Mouse (Mus musculus) G1E (cell line): ENCODE results near the gene H2-Eb2. TPM values are rescaled to one million over a fixed set of nuclear protein-coding genes. Genes with fewer than 3 reads are reported as not detected.

Experiments
- ATAC-seq: 2 replicates; pipeline ENCODE4 v1.8.0; 2016; ENCODE audit warnings: mild to moderate bottlenecking; ENCODE audit not compliant: insufficient number of reproducible peaks, poor library complexity, low FRiP score, severe bottlenecking; ENCODE audit errors: extremely low read depth
- DNase-seq: peaks from one replicate; pipeline ENCODE4 v3.0.0; 2012; ENCODE audit warnings: low spot score
- H3K27me3 ChIP-seq: 2 replicates; pipeline ENCODE4 v1.6.1; 2012; ENCODE audit warnings: mild to moderate bottlenecking, low read length, inconsistent platforms; ENCODE audit not compliant: insufficient read depth
- H3K36me3 ChIP-seq: replicated peaks from 2 replicates; pipeline ENCODE3; 2012; ENCODE audit warnings: mild to moderate bottlenecking, inconsistent platforms
- H3K4me1 ChIP-seq: 2 replicates; pipeline ENCODE4 v1.6.1; 2012; ENCODE audit warnings: low read depth, low read length, inconsistent platforms, mixed read lengths; ENCODE audit not compliant: insufficient read depth
- H3K4me3 ChIP-seq: 2 replicates; pipeline ENCODE4 v1.5.1; 2012; ENCODE audit warnings: low read depth, mild to moderate bottlenecking, inconsistent platforms, low read length, moderate library complexity, mixed read lengths
- H3K9me3 ChIP-seq: replicated peaks from 2 replicates; pipeline ENCODE4 v1.6.1; 2012; ENCODE audit warnings: inconsistent platforms
- CTCF ChIP-seq: IDR thresholded peaks from 2 replicates; pipeline ENCODE4 v1.5.1; 2012; ENCODE audit warnings: low read depth, low read length, inconsistent platforms, mixed read lengths
- GATA1 ChIP-seq: IDR thresholded peaks from 2 replicates; pipeline ENCODE4 v1.6.1; 2012; ENCODE audit warnings: borderline replicate concordance, low read length, inconsistent platforms, mixed read lengths
- GATA2 ChIP-seq: IDR thresholded peaks from 2 replicates; pipeline ENCODE4 v1.6.1; 2012; ENCODE audit warnings: low read depth, low read length, inconsistent platforms, borderline replicate concordance
- POLR2AphosphoS5 ChIP-seq: IDR thresholded peaks from 2 replicates; pipeline ENCODE4 v1.6.1; 2012; ENCODE audit warnings: low read depth, low read length, inconsistent platforms; ENCODE audit not compliant: insufficient replicate concordance
- TAL1 ChIP-seq: conservative IDR thresholded peaks from 2 replicates; pipeline ENCODE4 v1.6.1; 2012; ENCODE audit warnings: low read depth, low read length, inconsistent platforms, mixed read lengths
- polyA plus RNA-seq: library from polyadenylated mRNA; stranded (reverse); fragments of >175 nt; gene quantifications from 2 replicates; pipeline ENCODE4 v1.2.3, GENCODE M21; 2012
- total RNA-seq, 2 experiments: library from RNA; stranded (forward) in 1 of 2; stranded (reverse) in 1 of 2; fragments of 200-1000 nt in 1 of 2; fragments of >200 nt in 1 of 2; fragmentation: Nextera tagmentation in 1 of 2; gene quantifications; 2 replicates each; pipeline ENCODE4 v1.2.3; 2014 to 2017

Gene H2-Eb2
- total and polyA plus RNA-seq, 3 experiments, result 0.05 TPM; not detected in 2

GRCm38 (mm10) chr17:34287648-34288047, 37.8 kb upstream of the H2-Eb2 start, which contains the start of gene H2-Aa:
H2-Aa (minus strand) TSS chr17:34287823.
- TF ChIP-seq CTCF (no peak), GATA1 (no peak), GATA2 (no peak), POLR2AphosphoS5 (no peak), TAL1 (no peak)
- no peak within 1 kb of the TSS for H3K4me3 ChIP-seq
- peaks cover 14% of the 10 kb centered on the region for H3K27me3 ChIP-seq
- no peaks in the 10 kb centered on the region for H3K4me1 ChIP-seq
- H3K9me3 ChIP-seq, result no peaks in the 10 kb centered on the region
- ATAC-seq (no peak), DNase-seq (peak; percentile 15)
- H3K36me3 ChIP-seq, result no peaks in the 10 kb centered on the region

- Histone ChIP-seq H3K36me3 (no peaks in the 10 kb centered on the region), H3K27me3 (peaks cover 14% of the 10 kb centered on the region), H3K9me3 (no peaks in the 10 kb centered on the region), H3K4me3 (no peak overlapping the region), H3K4me1 (no peaks in the 10 kb centered on the region)
- DNase-seq (no peak), ATAC-seq (no peak)
- TF ChIP-seq CTCF (no peak), POLR2AphosphoS5 (no peak), TAL1 (no peak), GATA1 (no peak), GATA2 (no peak)
Observed at GRCm38 (mm10) chr17:34288131-34288530, 37.3 kb upstream of the H2-Eb2 start.

- Histone ChIP-seq H3K9me3 (no peaks in the 10 kb centered on the region), H3K4me1 (no peaks in the 10 kb centered on the region), H3K27me3 (peaks cover 8% of the 10 kb centered on the region; the same call in 1 of the 2 replicates), H3K36me3 (no peaks in the 10 kb centered on the region), H3K4me3 (no peak overlapping the region)
- DNase-seq (no peak), ATAC-seq (no peak)
- TF ChIP-seq GATA1 (no peak), TAL1 (no peak), CTCF (no peak), POLR2AphosphoS5 (no peak), GATA2 (no peak)
Observed at GRCm38 (mm10) chr17:34291609-34292008, 33.9 kb upstream of the H2-Eb2 start.

- Histone ChIP-seq H3K9me3 (no peaks in the 10 kb centered on the region), H3K4me1 (no peaks in the 10 kb centered on the region), H3K27me3 (peaks cover 13% of the 10 kb centered on the region), H3K36me3 (no peaks in the 10 kb centered on the region), H3K4me3 (no peak overlapping the region)
- TF ChIP-seq TAL1 (no peak), GATA2 (no peak), POLR2AphosphoS5 (no peak), GATA1 (no peak), CTCF (no peak)
- ATAC-seq (no peak), DNase-seq (no peak)
Observed at GRCm38 (mm10) chr17:34292570-34292969, 32.9 kb upstream of the H2-Eb2 start.

GRCm38 (mm10) chr17:34293533-34293932, 31.9 kb upstream of the H2-Eb2 start:
- Histone ChIP-seq H3K9me3 (no peaks in the 10 kb centered on the region), H3K36me3 (no peaks in the 10 kb centered on the region), H3K27me3 (peaks cover 19% of the 10 kb centered on the region), H3K4me1 (no peaks in the 10 kb centered on the region), H3K4me3 (no peak overlapping the region)
- ATAC-seq (no peak), DNase-seq (no peak)
- TF ChIP-seq GATA1, result no peak

- H3K4me1 ChIP-seq, result no peaks in the 10 kb centered on the region
- no peak for DNase-seq
- H3K4me3 ChIP-seq, result no peak overlapping the region
- no peak for TF ChIP-seq GATA1
- TF ChIP-seq CTCF, result no peak
- TF ChIP-seq POLR2AphosphoS5, result no peak
- TF ChIP-seq TAL1, result no peak
- no peak for TF ChIP-seq GATA2
- ATAC-seq, result no peak
- H3K27me3 ChIP-seq, result peaks cover 16% of the 10 kb centered on the region
- H3K36me3 ChIP-seq, result no peaks in the 10 kb centered on the region
- no peaks in the 10 kb centered on the region for H3K9me3 ChIP-seq
Observed at GRCm38 (mm10) chr17:34294249-34294648, 31.2 kb upstream of the H2-Eb2 start.

- Histone ChIP-seq H3K9me3 (no peaks in the 10 kb centered on the region), H3K27me3 (peaks cover 16% of the 10 kb centered on the region), H3K4me3 (no peak overlapping the region), H3K36me3 (no peaks in the 10 kb centered on the region), H3K4me1 (no peaks in the 10 kb centered on the region)
- ATAC-seq (no peak), DNase-seq (no peak)
- TF ChIP-seq CTCF, result no peak
- no peak for TF ChIP-seq TAL1
- TF ChIP-seq GATA2, result no peak
- TF ChIP-seq POLR2AphosphoS5, result no peak
- no peak for TF ChIP-seq GATA1
Observed at GRCm38 (mm10) chr17:34295307-34295706, 30.2 kb upstream of the H2-Eb2 start.
